Mouse (Mus musculus) MN1 (cell line): ENCODE measurements around the gene Cyp4f18.
"Not testable (repeated sequence)": the region's sequence is repeated elsewhere in the genome, so short reads cannot be mapped to it uniquely, and the experiment has no call there.

ENCODE experiments used
- DNase-seq: peaks from one replicate; pipeline ENCODE4 v3.0.0-alpha.2; 2016; ENCODE audit warnings: low spot score

Gene Cyp4f18

GRCm38 (mm10) chr8:71974211-71974610, 35.2 kb downstream of the Cyp4f18 start:
- DNase-seq, result no peak

- peak; percentile 40 for DNase-seq
Measured at GRCm38 (mm10) chr8:71971945-71972344, 37.5 kb downstream of the Cyp4f18 start.

GRCm38 (mm10) chr8:71968636-71969035, 40.8 kb downstream of the Cyp4f18 start:
- no peak for DNase-seq

GRCm38 (mm10) chr8:71968100-71968499, 41.3 kb downstream of the Cyp4f18 start:
- no peak for DNase-seq

GRCm38 (mm10) chr8:71967261-71967660, 42.2 kb downstream of the Cyp4f18 start:
- no peak for DNase-seq

- DNase-seq, result no peak
Measured at GRCm38 (mm10) chr8:71966411-71966810, 43.0 kb downstream of the Cyp4f18 start.

GRCm38 (mm10) chr8:71965166-71965565, 44.3 kb downstream of the Cyp4f18 start:
- no peak for DNase-seq

GRCm38 (mm10) chr8:71964051-71964450, 45.4 kb downstream of the Cyp4f18 start:
- no peak for DNase-seq

GRCm38 (mm10) chr8:71961796-71962195, 47.6 kb downstream of the Cyp4f18 start:
- no peak for DNase-seq

- DNase-seq, result no peak
Measured at GRCm38 (mm10) chr8:71960483-71960882, 48.9 kb downstream of the Cyp4f18 start.

GRCm38 (mm10) chr8:71954666-71955065, 54.8 kb downstream of the Cyp4f18 start:
- no peak for DNase-seq

- not testable (repeated sequence) for DNase-seq
Measured at GRCm38 (mm10) chr8:71952961-71953700, 56.3 kb downstream of the Cyp4f18 start.

- no peak for DNase-seq
Measured at GRCm38 (mm10) chr8:71952489-71952888, 56.9 kb downstream of the Cyp4f18 start.

- DNase-seq, result peak; percentile 41
Measured at GRCm38 (mm10) chr8:71951436-71952161, 57.8 kb downstream of the Cyp4f18 start.

- DNase-seq, result peak; percentile 100
Measured at GRCm38 (mm10) chr8:71950482-71951221, 58.8 kb downstream of the Cyp4f18 start, which contains the start of gene Zfp961. TSS of gene Zfp961 (plus strand) at chr8:71951038.

- DNase-seq, result no peak
Measured at GRCm38 (mm10) chr8:71948624-71949023, 60.8 kb downstream of the Cyp4f18 start.

GRCm38 (mm10) chr8:71941776-71942175, 67.7 kb downstream of the Cyp4f18 start:
- no peak for DNase-seq

GRCm38 (mm10) chr8:71940293-71941208, 68.9 kb downstream of the Cyp4f18 start:
- no peak for DNase-seq
